Mouse (Mus musculus) urinary bladder, postnatal 10 days (tissue): ENCODE results near the gene Gm49380.

Experiments used
- DNase-seq: peaks from one replicate; pipeline ENCODE4 v3.0.0; 2022; ENCODE audit warnings: low spot score

Gm49380 gene

GRCm38 (mm10) chr9:44113105-44113789 lies at the start of gene Gm49380, which contains the start of gene Rnf26:
Gm49380 (minus strand) TSS chr9:44113500.
Rnf26 (minus strand) TSS chr9:44113517.
- peak; percentile 88 for DNase-seq

- DNase-seq = no peak
Measured at GRCm38 (mm10) chr9:44159886-44160285, 46.6 kb upstream of the Gm49380 start.

DNA sequence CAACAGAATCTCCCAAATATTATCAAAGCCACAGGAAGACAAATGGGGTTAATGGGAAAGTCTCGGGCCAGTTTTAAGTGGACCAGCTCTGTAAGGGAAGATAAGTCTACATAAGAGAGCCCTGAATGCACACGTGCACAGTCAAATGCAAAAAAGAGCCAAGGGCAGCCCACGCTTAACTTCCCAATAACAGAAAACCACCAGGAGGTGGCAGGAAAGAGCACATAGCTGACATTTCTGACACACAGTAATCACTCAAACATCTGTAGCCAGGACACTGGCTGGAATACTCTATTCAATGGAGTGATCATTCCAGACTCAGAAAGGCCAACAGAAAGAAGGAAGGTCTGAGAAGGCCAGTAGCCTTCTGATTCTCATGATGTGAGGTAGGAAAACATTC lies 34.0 kb upstream of the Gm49380 start:
- no peak for DNase-seq

GRCm38 (mm10) chr9:44144718-44145060 lies 31.4 kb upstream of the Gm49380 start:
- DNase-seq = no peak

- no peak for DNase-seq
Measured at GRCm38 (mm10) chr9:44144023-44144717, 30.9 kb upstream of the Gm49380 start.

DNA sequence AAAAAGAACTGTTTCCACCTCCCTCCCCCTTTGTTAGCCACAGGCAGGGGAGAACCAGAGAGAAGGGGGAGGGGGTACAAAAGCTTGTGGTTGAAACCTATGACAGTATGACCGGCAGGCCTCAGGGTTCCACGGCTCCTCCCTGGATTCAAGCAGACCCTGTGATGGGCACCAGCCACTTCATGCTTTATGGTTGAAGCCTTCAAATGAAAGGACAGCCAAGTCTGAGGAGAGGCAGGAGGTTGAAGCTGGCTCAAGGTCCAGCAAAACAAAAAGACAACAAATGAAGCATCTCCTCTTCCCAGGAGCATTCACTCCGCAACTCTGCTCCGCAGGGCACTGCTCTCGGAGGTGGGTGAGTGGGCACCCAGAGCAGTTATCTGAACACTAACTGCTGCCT lies 30.1 kb upstream of the Gm49380 start:
- DNase-seq = no peak

GRCm38 (mm10) chr9:44141951-44142350 lies 28.7 kb upstream of the Gm49380 start:
- no peak for DNase-seq

DNA sequence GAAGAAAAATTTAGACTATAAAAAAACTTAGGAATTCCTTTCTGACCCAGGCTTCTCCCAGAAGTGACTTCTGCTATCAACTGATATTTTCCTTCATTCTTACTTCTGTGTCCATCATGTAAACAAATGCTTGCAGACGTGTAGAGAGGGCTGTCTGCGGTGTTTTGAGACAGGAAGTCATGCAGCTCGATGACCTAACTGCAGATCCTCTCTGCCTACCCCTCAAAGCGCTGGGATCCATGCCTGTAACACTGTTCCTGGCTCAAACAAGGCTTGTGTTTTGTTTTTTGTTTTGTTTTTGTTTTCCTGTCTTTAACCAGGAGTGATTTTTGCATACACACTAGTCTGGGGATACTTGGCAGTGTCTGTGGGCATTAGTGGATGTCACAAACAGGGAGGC lies 24.5 kb upstream of the Gm49380 start:
- no peak for DNase-seq

GRCm38 (mm10) chr9:44135731-44136411 lies 22.6 kb upstream of the Gm49380 start:
- DNase-seq = no peak

DNA sequence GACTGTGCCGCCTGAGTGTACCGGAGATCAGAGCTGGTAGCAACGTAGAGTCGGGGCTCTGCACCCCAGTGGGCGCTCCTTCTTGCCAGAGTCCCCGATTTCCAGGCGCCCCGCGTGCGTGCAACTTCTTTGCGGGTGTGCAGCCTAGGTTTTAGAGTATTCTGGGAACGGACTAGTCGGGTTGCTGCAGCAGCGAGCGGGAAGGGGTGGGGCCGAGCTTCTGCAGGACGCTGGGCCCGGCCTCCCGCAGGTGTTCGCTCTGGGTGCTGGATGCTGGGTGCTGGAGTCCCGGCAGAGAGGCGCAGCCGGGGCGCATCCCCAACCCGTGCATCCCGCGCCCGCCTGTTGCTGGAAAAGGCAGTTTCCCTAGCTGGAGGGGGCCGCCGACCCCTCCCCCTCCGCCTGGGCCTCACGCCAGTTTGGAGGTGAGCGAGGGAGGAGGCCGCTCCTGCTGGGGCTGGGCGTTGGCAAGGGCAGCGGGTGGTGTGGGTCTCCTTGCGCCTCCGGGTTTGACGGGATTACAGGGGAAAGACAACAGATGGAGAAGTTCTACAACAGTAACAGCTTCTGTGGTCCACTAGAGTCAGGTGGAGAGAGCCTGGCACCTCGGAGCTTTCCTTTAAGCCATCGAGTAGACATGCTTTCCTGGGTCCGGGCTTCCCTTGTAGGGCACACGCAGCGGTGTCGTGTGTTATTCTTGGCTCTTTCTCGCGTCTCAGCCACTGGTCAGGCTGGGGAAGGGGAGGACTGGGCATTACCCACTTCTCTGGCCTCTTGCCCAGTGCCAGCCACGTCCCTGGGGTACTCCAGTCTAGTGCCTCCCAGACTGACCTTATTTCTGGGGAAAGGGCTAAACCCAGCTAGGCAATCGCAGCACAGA lies 21.8 kb upstream of the Gm49380 start:
- DNase-seq = no peak

GRCm38 (mm10) chr9:44134101-44134850 lies 21.0 kb upstream of the Gm49380 start, which contains the start of gene Mcam:
Mcam (plus strand) TSS chr9:44134469.
- DNase-seq = no peak

DNA sequence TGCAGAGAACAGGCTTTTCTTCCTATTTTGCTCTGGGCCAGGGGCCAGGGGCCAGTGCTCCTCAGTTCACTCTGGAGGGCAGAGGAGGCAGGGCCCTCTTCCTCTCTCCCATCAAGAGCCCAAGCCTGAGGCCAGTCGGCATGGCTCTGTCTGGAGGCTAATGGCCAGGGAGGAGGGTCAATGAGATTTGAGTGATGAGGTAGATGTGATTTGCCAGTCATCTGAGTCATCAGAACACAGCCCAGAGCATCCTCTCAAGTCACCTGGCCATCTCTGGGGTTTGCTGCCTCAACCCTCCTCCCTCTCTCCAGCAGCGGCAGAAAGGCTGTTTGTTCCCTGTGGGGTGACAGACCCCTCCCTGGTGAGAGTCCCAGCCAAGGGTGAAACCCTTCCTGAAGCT lies 20.0 kb upstream of the Gm49380 start:
- DNase-seq = no peak

DNA sequence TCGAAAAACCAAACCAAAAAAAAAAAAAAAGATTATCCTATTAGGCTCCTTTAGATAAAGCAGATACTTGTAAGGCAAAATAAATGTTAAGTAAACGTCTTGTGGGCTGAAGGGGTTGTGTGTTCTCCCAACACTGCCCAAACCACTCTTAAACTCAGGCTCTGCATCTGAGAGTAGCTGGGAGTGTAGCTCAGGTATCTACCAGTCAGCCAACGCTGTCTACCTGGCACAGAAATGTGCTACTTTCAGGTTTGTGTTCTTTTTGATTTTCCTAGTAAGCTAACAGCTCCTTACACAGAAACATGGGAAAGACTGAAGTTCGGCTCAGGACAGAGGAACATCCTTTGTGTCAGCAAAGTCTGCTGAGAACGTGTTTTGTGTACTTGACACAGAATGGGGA lies 18.9 kb upstream of the Gm49380 start:
- DNase-seq = no peak

- no peak for DNase-seq
Measured at GRCm38 (mm10) chr9:44131276-44131590, 17.9 kb upstream of the Gm49380 start.

DNA sequence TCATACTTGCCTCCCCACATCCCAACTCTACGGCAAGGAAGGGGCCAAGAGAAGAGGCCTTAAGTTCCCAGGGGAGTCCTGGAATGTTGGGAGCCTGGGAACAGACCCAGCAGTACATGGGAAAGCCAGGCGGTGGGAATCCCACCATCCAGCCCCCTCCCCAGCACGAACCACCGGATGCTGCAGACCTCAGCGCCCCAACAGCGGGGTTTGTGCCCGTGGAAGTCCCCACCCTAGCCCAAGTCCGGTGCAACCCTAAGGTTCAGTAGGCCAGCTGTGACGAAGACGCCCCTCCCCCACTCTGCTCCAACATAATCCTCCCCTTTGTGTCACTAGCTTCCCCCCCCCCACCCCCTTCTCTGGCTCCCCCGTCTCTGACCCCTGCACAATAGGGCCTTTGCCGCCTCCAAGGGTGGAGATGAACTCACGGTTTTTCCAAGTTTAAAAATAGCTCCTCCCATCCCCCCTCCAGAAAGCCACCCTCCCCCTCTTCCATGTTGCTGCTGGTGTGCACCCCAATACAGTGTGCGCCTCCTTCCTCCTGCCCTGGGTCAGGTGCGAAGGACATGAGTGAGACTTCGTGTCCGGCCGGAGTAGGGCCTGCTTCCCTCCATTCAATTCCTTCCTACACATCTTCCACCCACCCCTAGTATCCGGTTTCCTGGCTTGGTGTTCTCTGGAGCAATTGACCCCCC lies 17.4 kb upstream of the Gm49380 start:
- DNase-seq = no peak

- peak; percentile 53 for DNase-seq
Measured at GRCm38 (mm10) chr9:44130034-44130433, 16.7 kb upstream of the Gm49380 start.

DNA sequence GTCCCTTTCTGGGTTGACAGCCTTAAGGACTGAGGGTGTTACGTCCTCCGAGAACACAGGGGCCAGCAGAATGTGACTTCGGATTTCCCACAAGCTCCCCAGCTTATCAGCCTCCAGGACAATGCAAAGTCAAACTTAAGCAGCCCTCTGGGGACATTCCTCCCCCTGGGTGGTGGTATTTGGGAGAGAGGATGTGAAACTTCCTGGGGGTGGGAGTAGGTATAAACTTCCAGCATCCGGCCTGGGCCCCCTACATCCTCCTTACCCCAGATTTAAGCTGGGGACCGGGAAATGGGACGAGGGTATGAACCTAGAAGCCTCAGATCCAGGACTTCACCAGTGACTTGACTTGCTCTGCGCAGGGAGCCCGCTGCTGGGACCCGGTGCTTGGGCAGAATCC lies 16.3 kb upstream of the Gm49380 start:
- no peak for DNase-seq

DNA sequence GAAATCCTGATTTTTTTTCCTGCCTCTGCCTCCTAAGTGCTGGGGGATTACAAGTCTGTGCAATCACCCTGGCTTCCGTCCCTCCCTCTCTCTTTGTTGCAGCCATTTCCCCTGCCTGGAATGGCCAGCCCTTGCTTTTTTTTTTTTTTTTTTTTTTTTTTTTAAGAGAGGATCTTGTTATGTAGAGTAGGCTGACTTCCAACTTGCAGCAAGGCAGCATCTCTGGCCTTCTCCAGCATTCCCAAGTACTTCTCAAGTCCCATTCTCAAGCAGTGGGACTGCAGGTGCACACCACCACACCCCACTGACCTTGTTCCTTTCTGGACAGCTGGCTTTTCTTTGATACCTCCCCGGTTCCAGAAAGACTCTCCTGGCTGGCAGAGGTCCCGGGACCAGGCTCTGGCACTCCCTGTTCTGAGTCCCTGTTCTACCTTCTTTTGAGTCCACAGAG lies 14.1 kb upstream of the Gm49380 start:
- no peak for DNase-seq

DNA sequence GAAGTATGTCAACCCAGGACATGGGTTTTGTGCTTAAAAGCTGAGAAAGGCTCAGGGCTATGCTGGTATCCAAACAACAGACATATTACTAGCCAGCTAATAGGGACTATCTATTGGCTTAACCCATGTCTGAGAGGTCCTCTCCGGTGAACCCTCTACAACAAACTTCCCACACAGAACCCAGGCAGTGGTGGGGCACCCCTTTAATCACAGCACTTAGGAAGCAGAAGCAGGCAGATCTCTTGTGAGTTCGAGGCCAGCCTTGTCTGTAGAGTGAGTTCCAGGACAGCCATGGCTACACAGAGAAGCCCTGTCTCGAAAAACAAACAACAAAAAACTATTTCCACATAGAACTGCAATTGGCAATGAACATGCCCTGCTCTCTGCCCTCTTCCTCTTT lies 13.4 kb upstream of the Gm49380 start:
- no peak for DNase-seq

DNA sequence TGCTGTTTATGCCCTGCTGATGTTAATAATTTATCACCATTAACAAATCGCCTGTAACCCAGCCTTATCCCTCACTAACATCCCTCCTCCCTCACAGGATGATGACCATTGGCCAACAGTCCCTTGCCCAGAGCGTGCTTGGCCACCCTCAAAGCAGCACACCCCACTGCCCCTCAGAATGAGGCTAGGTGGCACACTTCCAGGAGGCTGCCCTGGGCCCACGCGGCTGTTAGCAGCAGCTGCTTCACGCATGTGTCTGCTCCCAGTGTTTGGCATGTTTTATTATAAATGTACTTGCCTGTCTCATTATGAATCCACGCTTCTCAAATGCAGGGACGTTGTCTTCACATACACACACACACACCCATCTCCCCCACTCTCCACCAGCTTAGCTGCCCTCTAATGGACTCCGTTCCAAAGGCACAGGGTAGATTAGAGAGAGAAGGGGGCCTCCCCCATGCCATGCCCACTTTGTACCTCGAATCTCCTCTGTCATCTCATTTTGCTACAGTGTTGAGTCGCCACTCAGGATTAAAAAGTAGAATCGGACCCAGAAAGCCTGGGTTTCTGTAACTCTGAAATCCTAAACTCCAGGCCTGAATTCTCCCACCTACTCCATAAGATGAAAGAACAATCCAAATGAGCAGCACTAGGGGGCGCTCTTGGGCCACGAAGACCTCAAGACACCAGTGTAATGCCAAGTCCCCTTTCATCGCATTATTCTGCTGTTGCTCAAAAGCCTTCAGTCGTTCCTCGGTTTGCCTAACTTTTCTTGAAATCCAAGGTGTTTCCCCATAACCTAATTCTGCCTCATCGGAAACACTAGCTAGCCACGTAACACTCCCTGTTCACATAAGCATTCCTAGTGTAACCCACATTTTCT lies 12.5 kb upstream of the Gm49380 start:
- no peak for DNase-seq
